Mouse (Mus musculus): ENCODE measurements at regions not wholly inside any gene's neighbourhood (a gene's known extent, or its start where the extent isn't known, plus 50 kb on each side); places are given as distances from the start of the nearest gene placed in this dataset.

DNA sequence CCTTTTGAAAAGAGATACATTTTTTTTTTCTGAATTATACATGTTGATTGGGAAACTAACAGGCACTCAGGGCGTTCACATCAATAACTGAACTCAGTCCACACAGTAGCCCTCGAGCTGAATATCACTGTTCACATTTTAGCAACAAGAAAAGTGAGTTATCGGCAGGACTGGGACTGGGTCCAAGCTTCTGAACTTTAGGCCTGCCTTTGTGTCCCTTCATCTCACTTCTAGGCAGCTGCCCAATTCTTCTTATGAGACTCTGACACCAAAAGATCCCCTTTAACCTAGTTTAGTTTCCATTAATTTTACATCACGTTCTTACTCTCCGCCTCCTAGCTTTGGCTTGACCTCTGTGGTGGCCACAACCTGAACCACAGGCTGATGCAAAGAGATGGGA, 242.7 kb downstream of the Rsl24d1 start:
- DNase-seq (ENCODE audit: low spot score in 2 of 2) = no peak
- no peak for TF ChIP-seq CTCF (conservative IDR thresholded peaks at IDR 0.05)

GRCm38 (mm10) chr9:73358968-73359367, 245.7 kb downstream of the Rsl24d1 start:
- H3K27ac ChIP-seq = no peak overlapping the region
- no peak for TF ChIP-seq CTCF (conservative IDR thresholded peaks at IDR 0.05)
- no peak overlapping the region for H3K4me3 ChIP-seq
- DNase-seq (ENCODE audit: low spot score in 2 of 2) = no peak

More for the DNA sequence above, 242.7 kb downstream of the Rsl24d1 start:
- Histone ChIP-seq H3K4me3 (no peak overlapping the region), H3K27ac (no peak overlapping the region)

GRCm38 (mm10) chr9:73380768-73381167, 267.5 kb downstream of the Rsl24d1 start:
- DNase-seq (ENCODE audit: low spot score in 2 of 2) = no peak
- Histone ChIP-seq H3K27ac (no peak overlapping the region), H3K4me3 (no peak overlapping the region)
- no peak for TF ChIP-seq CTCF (conservative IDR thresholded peaks at IDR 0.05)

- no peak for DNase-seq (ENCODE audit: low spot score in 2 of 2)
- no peak overlapping the region for H3K4me3 ChIP-seq
- TF ChIP-seq CTCF (conservative IDR thresholded peaks at IDR 0.05) = no peak
- no peak overlapping the region for H3K27ac ChIP-seq
Measured at GRCm38 (mm10) chr9:73392036-73392435, 278.8 kb downstream of the Rsl24d1 start.

- TF ChIP-seq CTCF (conservative IDR thresholded peaks at IDR 0.05) = no peak
- no peak overlapping the region for H3K27ac ChIP-seq
- no peak for DNase-seq (ENCODE audit: low spot score in 2 of 2)
- no peak overlapping the region for H3K4me3 ChIP-seq
Measured at GRCm38 (mm10) chr9:73413367-73413930, 300.2 kb downstream of the Rsl24d1 start.

DNA sequence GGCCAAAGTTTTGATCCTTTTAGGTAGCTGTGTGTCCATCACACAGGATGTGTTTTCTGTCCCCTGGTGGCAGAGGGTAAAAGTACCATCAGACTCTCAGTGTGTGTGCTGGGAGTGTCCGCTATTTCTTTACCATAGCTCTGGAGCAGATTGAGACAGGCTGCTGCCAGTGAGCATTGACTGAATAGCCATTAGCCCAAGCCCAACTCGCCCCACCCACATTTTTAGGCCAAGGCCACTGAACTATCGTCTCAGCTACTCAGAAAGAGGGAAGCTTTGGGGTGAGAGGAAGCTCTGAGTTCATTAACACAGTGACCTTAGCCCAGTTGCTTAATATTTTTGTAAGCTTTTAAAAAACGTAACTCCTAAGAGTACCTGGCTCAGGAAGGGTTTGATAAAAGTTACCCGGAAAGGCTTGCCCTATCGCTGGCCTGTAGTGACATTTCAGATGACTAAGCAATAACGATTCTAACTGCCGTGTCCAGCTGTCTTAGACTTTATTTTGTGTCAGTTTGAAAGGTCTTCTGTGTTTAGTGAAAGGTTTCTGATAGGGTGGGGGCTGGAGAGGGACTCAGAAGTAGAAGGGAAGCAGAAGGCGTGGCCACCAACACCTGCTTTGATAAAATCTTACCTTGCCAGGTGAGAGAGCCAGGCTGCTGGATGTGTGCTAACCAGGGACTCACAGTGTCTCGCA, 303.0 kb downstream of the Rsl24d1 start:
- Histone ChIP-seq H3K4me3 (no peak overlapping the region), H3K27ac (no peak overlapping the region)
- peak; percentile 21 for TF ChIP-seq CTCF (conservative IDR thresholded peaks at IDR 0.05)
- no peak for DNase-seq (ENCODE audit: low spot score in 2 of 2)
